Mouse (Mus musculus) liver, embryonic 14.5 days (tissue): ENCODE results near the gene Ppm1d. TPM values are rescaled to one million over a fixed set of nuclear protein-coding genes. Genes with fewer than 3 reads are reported as not detected.

ENCODE experiments used
- ATAC-seq: fragments of 200-750 bp; cut with Nextera tagmentation; 2 replicates; pipeline ENCODE4 v1.8.0; 2017; ENCODE audit warnings: moderate number of reproducible peaks, mild to moderate bottlenecking, moderate library complexity; ENCODE audit not compliant: insufficient read depth
- DNase-seq, 3 experiments: peaks; one replicate each; pipeline ENCODE4 v3.0.0-alpha.2; 2012 to 2013; ENCODE audit warnings: low read depth in 3 of 3, low spot score in 3 of 3
- H3K27ac ChIP-seq: fragments of 300-500 bp; sonication (generic); 2 replicates; pipeline ENCODE4 v1.5.1; 2014; ENCODE audit warnings: moderate library complexity, mild to moderate bottlenecking, control low read depth, inconsistent platforms
- H3K27me3 ChIP-seq: fragments of 300-500 bp; sonication (generic); 2 replicates; pipeline ENCODE4 v1.6.1; 2014; ENCODE audit warnings: mild to moderate bottlenecking, low read length, moderate library complexity; ENCODE audit not compliant: control insufficient read depth, insufficient read depth
- H3K36me3 ChIP-seq: fragments of 300-500 bp; sonication (generic); replicated peaks from 2 replicates; pipeline ENCODE4 v1.6.1; 2014; ENCODE audit warnings: low read depth; ENCODE audit not compliant: control insufficient read depth, insufficient read depth
- H3K4me1 ChIP-seq, 2 experiments: fragments of 200-500 bp in 1 of 2; fragments of 300-500 bp in 1 of 2; sonication (generic) in 1 of 2; replicated peaks; 2 replicates each; pipeline ENCODE4 v1.6.1; 2012 to 2014; ENCODE audit warnings: antibody characterized with exemption in 1 of 2, inconsistent platforms in 1 of 2, low read length in 1 of 2; ENCODE audit not compliant: control insufficient read depth in 2 of 2, insufficient read depth in 2 of 2
- H3K4me2 ChIP-seq: fragments of 300-500 bp; sonication (generic); 2 replicates; pipeline ENCODE4 v1.6.1; 2014; ENCODE audit warnings: low read depth, mild to moderate bottlenecking, control low read depth, moderate library complexity
- H3K4me3 ChIP-seq, 2 experiments: fragments of 200-500 bp in 1 of 2; fragments of 300-500 bp in 1 of 2; sonication (generic) in 1 of 2; 2 replicates each; pipeline ENCODE4 v1.5.1; 2012 to 2014; ENCODE audit warnings: low read depth in 2 of 2, low read length in 2 of 2, mild to moderate bottlenecking in 2 of 2, control low read depth in 1 of 2, inconsistent platforms in 1 of 2, moderate library complexity in 1 of 2; ENCODE audit not compliant: insufficient read depth in 1 of 2
- H3K9ac ChIP-seq: fragments of 300-500 bp; sonication (generic); replicated peaks from 2 replicates; pipeline ENCODE4 v1.6.1; 2014; ENCODE audit warnings: mild to moderate bottlenecking, control low read depth, moderate library complexity
- H3K9me3 ChIP-seq: fragments of 300-500 bp; sonication (generic); 2 replicates; pipeline ENCODE4 v1.6.1; 2016; ENCODE audit warnings: low read length, mixed read lengths; ENCODE audit not compliant: control insufficient read depth
- CTCF ChIP-seq: IDR thresholded peaks from 2 replicates; pipeline ENCODE4 v1.5.1; 2016; ENCODE audit warnings: antibody characterized with exemption, low read depth, control low read depth
- EP300 ChIP-seq: IDR thresholded peaks from 2 replicates; pipeline ENCODE4 v1.6.1; 2016; ENCODE audit warnings: antibody characterized with exemption, low read depth
- WGBS: fragments of 180-500 bp; shearing (Covaris S2); extraction: QIAGEN DNeasy Blood & Tissue Kit; methylation state at CpG from one replicate; pipeline ENCODE4 v1.1.7; 2014; ENCODE audit not compliant: insufficient replicate concordance; 5-methylcytosine and 5-hydroxymethylcytosine counted together
- polyA plus RNA-seq, 2 experiments: library from polyadenylated mRNA; depleted of rRNA in 1 of 2; stranded (reverse) in 1 of 2; unstranded in 1 of 2; fragments of >200 nt; fragmentation: Nextera tagmentation in 1 of 2; extraction: Ambion mirVana in 1 of 2; gene quantifications; 2 replicates each; pipeline versions ENCODE4 v1.2.1 to v1.2.3; 2012 to 2014

Ppm1d gene
- 8.1 and 12.5 TPM in 2 replicates for polyA plus RNA-seq (2012; rRNA removed)
- 21.9 and 23.5 TPM in 2 replicates for polyA plus RNA-seq (2014; fragmentation: Nextera tagmentation; extraction: Ambion mirVana)

- Histone ChIP-seq H3K4me1 (peaks cover 12 to 17% of the 10 kb centered on the region in 2 experiments), H3K36me3 (peaks cover 8% of the 10 kb centered on the region), H3K4me3 (peak within 1 kb of the TSS; percentile 93 to 100), H3K27me3 (no peaks in the 10 kb centered on the region), H3K9ac (peak within 1 kb of the TSS; percentile 99), H3K4me2 (peak within 1 kb of the TSS; percentile 98), H3K27ac (peak within 1 kb of the TSS; percentile 96), H3K9me3 (no peaks in the 10 kb centered on the region)
- TF ChIP-seq EP300 (peak; percentile 56), CTCF (peak; percentile 38)
- ATAC-seq, result peak; percentile 91
- peak; percentile 99 for DNase-seq
- WGBS, result under 1% methylated on average over 78 of the region's 78 CpGs
Measured at GRCm38 (mm10) chr11:85310713-85311574, at the start of gene Ppm1d. Gene Ppm1d (plus strand): TSS chr11:85311244.

- no peaks in the 10 kb centered on the region for H3K36me3 ChIP-seq
- ATAC-seq (no peak), DNase-seq (no peak)
- H3K4me3 ChIP-seq, result no peak overlapping the region
- TF ChIP-seq EP300, result no peak
- no peak for TF ChIP-seq CTCF
- H3K9ac ChIP-seq, result no peak overlapping the region
- no peak overlapping the region for H3K27ac ChIP-seq
- WGBS, result 30% methylated on average over 5 of the region's 5 CpGs
- no peaks in the 10 kb centered on the region for H3K27me3 ChIP-seq
- no peaks in the 10 kb centered on the region for H3K4me1 ChIP-seq
- no peaks in the 10 kb centered on the region for H3K9me3 ChIP-seq
- H3K4me2 ChIP-seq, result no peak overlapping the region
Measured at GRCm38 (mm10) chr11:85264635-85265034, 46.4 kb upstream of the Ppm1d start.

DNA sequence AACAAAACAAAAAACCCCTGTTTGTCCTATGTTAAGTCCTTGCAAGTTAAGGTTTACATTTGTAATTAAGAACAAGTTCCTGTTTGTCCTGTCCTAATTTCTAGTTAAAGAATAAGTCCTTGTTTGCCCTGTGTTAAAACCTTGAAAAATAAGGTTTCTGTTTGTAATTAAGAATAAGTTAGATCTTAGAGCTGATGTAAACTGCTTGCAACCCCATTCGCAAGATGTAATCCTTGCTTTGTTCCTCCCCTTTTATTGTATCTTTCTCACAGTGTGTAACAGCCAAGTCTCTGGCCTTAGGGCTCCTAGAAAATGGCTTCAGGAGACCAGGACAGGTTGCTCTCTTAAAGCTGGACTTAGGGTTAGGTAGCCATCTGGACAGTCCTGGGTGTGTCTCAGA is 43.7 kb upstream of the Ppm1d start:
- no peaks in the 10 kb centered on the region for H3K4me1 ChIP-seq
- no peak overlapping the region for H3K4me3 ChIP-seq
- H3K9ac ChIP-seq, result no peak overlapping the region
- DNase-seq (no peak), ATAC-seq (no peak)
- no peak overlapping the region for H3K27ac ChIP-seq
- H3K4me2 ChIP-seq, result no peak overlapping the region
- no peaks in the 10 kb centered on the region for H3K27me3 ChIP-seq
- H3K9me3 ChIP-seq, result no peaks in the 10 kb centered on the region
- H3K36me3 ChIP-seq, result no peaks in the 10 kb centered on the region
- 80% methylated on average over 1 of the region's 1 CpGs for WGBS
- TF ChIP-seq CTCF (no peak), EP300 (no peak)

- ATAC-seq, result no peak
- 25% methylated on average over 3 of the region's 3 CpGs for WGBS
- TF ChIP-seq CTCF (peak; percentile 85), EP300 (no peak)
Measured at GRCm38 (mm10) chr11:85270631-85271030, 40.4 kb upstream of the Ppm1d start.

DNA sequence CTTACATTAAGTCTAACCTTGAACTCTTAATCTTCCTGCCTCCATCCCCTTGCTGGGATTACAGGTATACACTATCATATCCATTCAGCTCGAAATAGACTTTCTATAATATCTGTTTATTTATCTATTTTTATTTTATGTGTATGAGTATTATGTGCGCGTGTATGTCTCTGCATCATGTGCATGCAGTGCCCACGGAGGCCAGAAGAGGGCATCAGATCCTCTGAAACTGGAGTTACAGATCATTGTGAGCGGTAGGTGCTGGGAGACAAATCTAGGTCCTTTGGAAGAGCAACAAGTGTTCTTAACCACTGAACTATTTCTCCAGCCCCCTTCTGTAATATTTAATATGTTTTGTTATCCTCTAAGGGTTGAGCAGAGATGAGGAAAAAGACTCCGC is 37.7 kb upstream of the Ppm1d start:
- ATAC-seq, result no peak
- no peaks in the 10 kb centered on the region for H3K9me3 ChIP-seq
- no peak for TF ChIP-seq EP300
- peak; percentile 79 for TF ChIP-seq CTCF
- no peaks in the 10 kb centered on the region for H3K36me3 ChIP-seq
- no peak for DNase-seq
- H3K9ac ChIP-seq, result no peak overlapping the region
- H3K27ac ChIP-seq, result no peak overlapping the region
- H3K4me1 ChIP-seq, result no peaks in the 10 kb centered on the region
- WGBS, result 60% methylated on average over 6 of the region's 6 CpGs
- H3K27me3 ChIP-seq, result no peaks in the 10 kb centered on the region
- no peak overlapping the region for H3K4me2 ChIP-seq
- no peak overlapping the region for H3K4me3 ChIP-seq

More at GRCm38 (mm10) chr11:85270631-85271030, 40.4 kb upstream of the Ppm1d start:
- Histone ChIP-seq H3K9ac (no peak overlapping the region), H3K27ac (no peak overlapping the region), H3K27me3 (no peaks in the 10 kb centered on the region), H3K4me3 (no peak overlapping the region), H3K4me1 (no peaks in the 10 kb centered on the region), H3K9me3 (no peaks in the 10 kb centered on the region), H3K4me2 (no peak overlapping the region), H3K36me3 (no peaks in the 10 kb centered on the region)
- DNase-seq, result peak; percentile 34 to 54 (median 50)
